Mouse (Mus musculus): ENCODE measurements at regions not wholly inside any gene's neighbourhood (a gene's known extent, or its start where the extent isn't known, plus 50 kb on each side); places are given as distances from the start of the nearest gene placed in this dataset.

- no peak for TF ChIP-seq POU5F1 (IDR thresholded peaks at IDR 0.05; ENCODE audit: borderline replicate concordance, low read length)
- TF ChIP-seq NANOG (IDR thresholded peaks at IDR 0.05; ENCODE audit: borderline replicate concordance, low read length), result no peak
- no peak for TF ChIP-seq CTCF (conservative IDR thresholded peaks at IDR 0.05; ENCODE audit: low read length)
- Histone ChIP-seq H3K4me1 (replicated peaks; ENCODE audit: low read depth, low read length) (peaks cover 2% of the 10 kb centered on the region; the same call in 1 of the 2 replicates), H3K36me3 (ENCODE audit: insufficient read depth, low read length) (no peaks in the 10 kb centered on the region), H3K4me3 (replicated peaks; ENCODE audit: low read length) (no peak overlapping the region), H3K27me3 (ENCODE audit: insufficient read depth, low read length) (no peaks in the 10 kb centered on the region), H3K9me3 (ENCODE audit: low read length) (no peaks in the 10 kb centered on the region)
Measured at GRCm38 (mm10) chr2:133278546-133278945, 273.4 kb upstream of the Bmp2 start.

- H3K4me3 ChIP-seq (replicated peaks; ENCODE audit: low read length), result no peak overlapping the region
- no peaks in the 10 kb centered on the region for H3K9me3 ChIP-seq (ENCODE audit: low read length)
- H3K36me3 ChIP-seq (ENCODE audit: insufficient read depth, low read length), result no peaks in the 10 kb centered on the region
- H3K27me3 ChIP-seq (ENCODE audit: insufficient read depth, low read length), result no peaks in the 10 kb centered on the region
- TF ChIP-seq NANOG (IDR thresholded peaks at IDR 0.05; ENCODE audit: borderline replicate concordance, low read length) (no peak), CTCF (conservative IDR thresholded peaks at IDR 0.05; ENCODE audit: low read length) (no peak), POU5F1 (IDR thresholded peaks at IDR 0.05; ENCODE audit: borderline replicate concordance, low read length) (no peak)
- H3K4me1 ChIP-seq (replicated peaks; ENCODE audit: low read depth, low read length), result peaks cover 2% of the 10 kb centered on the region; the same call in 1 of the 2 replicates
Measured at GRCm38 (mm10) chr2:133279275-133279674, 272.7 kb upstream of the Bmp2 start.

DNA sequence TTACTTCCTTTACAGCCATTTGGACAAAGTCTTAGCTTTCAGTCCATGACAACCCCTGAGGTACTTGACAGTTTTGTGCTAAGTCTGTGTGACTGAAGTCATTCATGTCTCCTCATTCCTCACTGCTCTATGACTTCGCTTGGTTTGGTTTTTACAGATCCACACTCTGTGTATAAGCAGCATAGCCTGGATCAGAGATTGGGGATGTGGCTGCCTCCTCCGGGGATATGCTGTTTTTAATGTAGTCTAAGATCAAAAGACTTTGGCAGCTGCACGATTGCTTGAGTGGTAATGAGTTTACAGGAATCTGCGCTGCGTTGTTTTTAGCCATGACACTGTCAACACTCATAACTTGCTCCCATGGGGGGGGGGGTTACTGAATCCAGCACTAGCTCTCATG lies 269.3 kb upstream of the Bmp2 start:
- Histone ChIP-seq H3K36me3 (ENCODE audit: insufficient read depth, low read length) (no peaks in the 10 kb centered on the region), H3K9me3 (ENCODE audit: low read length) (no peaks in the 10 kb centered on the region), H3K4me3 (replicated peaks; ENCODE audit: low read length) (no peak overlapping the region), H3K27me3 (ENCODE audit: insufficient read depth, low read length) (no peaks in the 10 kb centered on the region), H3K4me1 (replicated peaks; ENCODE audit: low read depth, low read length) (peaks cover 2% of the 10 kb centered on the region; the same call in 1 of the 2 replicates)
- no peak for TF ChIP-seq POU5F1 (IDR thresholded peaks at IDR 0.05; ENCODE audit: borderline replicate concordance, low read length)
- no peak for TF ChIP-seq CTCF (conservative IDR thresholded peaks at IDR 0.05; ENCODE audit: low read length)
- no peak for TF ChIP-seq NANOG (IDR thresholded peaks at IDR 0.05; ENCODE audit: borderline replicate concordance, low read length)

- Histone ChIP-seq H3K27me3 (ENCODE audit: insufficient read depth, low read length) (no peaks in the 10 kb centered on the region), H3K4me3 (replicated peaks; ENCODE audit: low read length) (no peak overlapping the region), H3K36me3 (ENCODE audit: insufficient read depth, low read length) (no peaks in the 10 kb centered on the region), H3K9me3 (ENCODE audit: low read length) (no peaks in the 10 kb centered on the region), H3K4me1 (replicated peaks; ENCODE audit: low read depth, low read length) (no peaks in the 10 kb centered on the region; the same call in 1 of the 2 replicates)
- TF ChIP-seq POU5F1 (IDR thresholded peaks at IDR 0.05; ENCODE audit: borderline replicate concordance, low read length) (no peak), CTCF (conservative IDR thresholded peaks at IDR 0.05; ENCODE audit: low read length) (no peak), NANOG (IDR thresholded peaks at IDR 0.05; ENCODE audit: borderline replicate concordance, low read length) (no peak)
Measured at GRCm38 (mm10) chr2:133283709-133284108, 268.2 kb upstream of the Bmp2 start.

- Histone ChIP-seq H3K4me3 (replicated peaks; ENCODE audit: low read length) (no peak overlapping the region), H3K4me1 (replicated peaks; ENCODE audit: low read depth, low read length) (no peaks in the 10 kb centered on the region), H3K27me3 (ENCODE audit: insufficient read depth, low read length) (no peaks in the 10 kb centered on the region), H3K36me3 (ENCODE audit: insufficient read depth, low read length) (no peaks in the 10 kb centered on the region), H3K9me3 (ENCODE audit: low read length) (no peaks in the 10 kb centered on the region)
- TF ChIP-seq POU5F1 (IDR thresholded peaks at IDR 0.05; ENCODE audit: borderline replicate concordance, low read length) (no peak), NANOG (IDR thresholded peaks at IDR 0.05; ENCODE audit: borderline replicate concordance, low read length) (no peak), CTCF (conservative IDR thresholded peaks at IDR 0.05; ENCODE audit: low read length) (no peak)
Measured at GRCm38 (mm10) chr2:133294136-133294535, 257.8 kb upstream of the Bmp2 start.

- H3K9me3 ChIP-seq (ENCODE audit: low read length), result no peaks in the 10 kb centered on the region
- H3K4me1 ChIP-seq (replicated peaks; ENCODE audit: low read depth, low read length), result no peaks in the 10 kb centered on the region
- TF ChIP-seq CTCF (conservative IDR thresholded peaks at IDR 0.05; ENCODE audit: low read length) (no peak), NANOG (IDR thresholded peaks at IDR 0.05; ENCODE audit: borderline replicate concordance, low read length) (no peak), POU5F1 (IDR thresholded peaks at IDR 0.05; ENCODE audit: borderline replicate concordance, low read length) (no peak)
- H3K36me3 ChIP-seq (ENCODE audit: insufficient read depth, low read length), result no peaks in the 10 kb centered on the region
- no peaks in the 10 kb centered on the region for H3K27me3 ChIP-seq (ENCODE audit: insufficient read depth, low read length)
- H3K4me3 ChIP-seq (replicated peaks; ENCODE audit: low read length), result no peak overlapping the region
Measured at GRCm38 (mm10) chr2:133305936-133306335, 246.0 kb upstream of the Bmp2 start.

DNA sequence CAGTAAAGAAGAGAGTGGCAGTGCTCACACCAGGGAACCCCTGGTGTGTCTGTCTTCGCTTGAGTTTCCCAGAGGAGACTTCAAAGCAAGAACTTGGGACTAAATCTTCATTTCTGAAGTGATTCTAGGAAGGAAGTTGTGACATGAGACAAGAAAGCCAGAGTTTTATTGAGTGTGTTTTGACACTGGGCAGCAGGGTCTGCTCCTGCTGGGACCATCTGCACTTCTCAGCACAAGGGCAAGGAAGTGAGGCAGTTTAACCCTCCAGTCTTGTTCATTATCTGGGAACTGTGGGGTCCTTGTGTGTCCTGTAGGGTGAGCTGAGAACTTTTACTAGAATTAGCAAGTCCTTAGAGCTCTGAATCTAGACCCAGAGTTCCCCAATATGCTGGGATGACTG lies 241.0 kb upstream of the Bmp2 start:
- H3K36me3 ChIP-seq (ENCODE audit: insufficient read depth, low read length), result no peaks in the 10 kb centered on the region
- no peak overlapping the region for H3K4me3 ChIP-seq (replicated peaks; ENCODE audit: low read length)
- H3K9me3 ChIP-seq (ENCODE audit: low read length), result no peaks in the 10 kb centered on the region
- no peaks in the 10 kb centered on the region for H3K4me1 ChIP-seq (replicated peaks; ENCODE audit: low read depth, low read length)
- TF ChIP-seq NANOG (IDR thresholded peaks at IDR 0.05; ENCODE audit: borderline replicate concordance, low read length), result no peak
- TF ChIP-seq POU5F1 (IDR thresholded peaks at IDR 0.05; ENCODE audit: borderline replicate concordance, low read length), result no peak
- TF ChIP-seq CTCF (conservative IDR thresholded peaks at IDR 0.05; ENCODE audit: low read length), result no peak
- no peaks in the 10 kb centered on the region for H3K27me3 ChIP-seq (ENCODE audit: insufficient read depth, low read length)

DNA sequence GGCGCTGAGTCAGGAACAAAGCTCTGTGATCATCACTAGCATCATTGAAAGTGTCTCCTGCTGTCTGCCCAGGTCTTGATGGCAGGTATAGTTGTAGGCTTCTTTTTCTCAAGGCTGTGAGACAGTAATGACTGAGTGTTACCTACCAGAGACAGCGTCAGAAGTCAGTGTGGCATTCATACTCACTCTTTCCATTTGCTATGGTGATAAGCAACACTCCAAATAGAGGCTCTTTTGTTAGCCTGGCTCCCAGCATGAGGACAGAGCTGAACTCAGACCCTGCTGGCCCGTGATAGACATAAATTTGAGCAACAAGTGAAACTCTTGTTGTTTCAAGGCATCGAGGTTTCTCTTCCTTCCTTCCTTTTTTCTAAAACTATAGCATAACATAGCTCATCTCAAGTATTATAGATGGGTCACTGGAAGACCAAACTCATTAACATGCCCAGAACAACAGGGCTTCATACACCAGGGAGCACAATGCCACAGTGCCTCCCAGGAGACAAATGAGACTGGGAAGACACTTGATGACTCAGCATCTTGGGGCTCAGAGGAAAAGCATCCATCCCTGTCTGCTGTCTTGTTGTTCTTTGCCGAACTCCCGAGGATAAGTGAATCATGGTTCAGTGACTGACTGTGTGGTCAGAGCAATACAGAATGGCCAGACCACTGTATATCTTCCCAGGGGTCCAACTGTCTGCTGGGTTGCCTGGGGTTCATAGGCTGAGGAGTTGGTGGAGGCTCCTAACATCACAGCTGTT lies 225.5 kb upstream of the Bmp2 start:
- no peaks in the 10 kb centered on the region for H3K36me3 ChIP-seq (ENCODE audit: insufficient read depth, low read length)
- no peaks in the 10 kb centered on the region for H3K4me1 ChIP-seq (replicated peaks; ENCODE audit: low read depth, low read length)
- H3K4me3 ChIP-seq (replicated peaks; ENCODE audit: low read length), result no peak overlapping the region
- TF ChIP-seq CTCF (conservative IDR thresholded peaks at IDR 0.05; ENCODE audit: low read length) (no peak), NANOG (IDR thresholded peaks at IDR 0.05; ENCODE audit: borderline replicate concordance, low read length) (no peak), POU5F1 (IDR thresholded peaks at IDR 0.05; ENCODE audit: borderline replicate concordance, low read length) (no peak)
- H3K9me3 ChIP-seq (ENCODE audit: low read length), result no peaks in the 10 kb centered on the region
- H3K27me3 ChIP-seq (ENCODE audit: insufficient read depth, low read length), result no peaks in the 10 kb centered on the region

All from E14TG2a.4 (cell line).